Mouse (Mus musculus) lung, embryonic 14.5 days (tissue): Measurements from ENCODE around the gene Efna5. TPM values are rescaled to one million over a fixed set of nuclear protein-coding genes. Genes with fewer than 3 reads are reported as not detected.

Experiments
- ATAC-seq: fragments of 200-750 bp; cut with Nextera tagmentation; 2 replicates; pipeline ENCODE4 v1.8.0; 2017; ENCODE audit warnings: mild to moderate bottlenecking, moderate TSS enrichment, moderate library complexity; ENCODE audit not compliant: insufficient read depth
- DNase-seq: peaks from one replicate; pipeline ENCODE4 v3.0.0-alpha.2; 2015
- H3K27ac ChIP-seq: fragments of 300-500 bp; sonication (generic); 2 replicates; pipeline ENCODE4 v1.5.1; 2014; ENCODE audit warnings: low read depth, mild to moderate bottlenecking, moderate library complexity
- H3K27me3 ChIP-seq: fragments of 300-500 bp; sonication (generic); 2 replicates; pipeline ENCODE4 v1.6.1; 2014; ENCODE audit warnings: low read length, control low read depth; ENCODE audit not compliant: insufficient read depth
- H3K36me3 ChIP-seq: fragments of 300-500 bp; sonication (generic); 2 replicates; pipeline ENCODE4 v1.6.1; 2014; ENCODE audit warnings: control low read depth; ENCODE audit not compliant: insufficient read depth
- H3K4me1 ChIP-seq: fragments of 300-500 bp; sonication (generic); 2 replicates; pipeline ENCODE4 v1.6.1; 2014; ENCODE audit warnings: antibody characterized with exemption, control low read depth; ENCODE audit not compliant: insufficient read depth
- H3K4me2 ChIP-seq: fragments of 300-500 bp; sonication (generic); 2 replicates; pipeline ENCODE4 v1.6.1; 2014; ENCODE audit warnings: mild to moderate bottlenecking
- H3K4me3 ChIP-seq: fragments of 300-500 bp; sonication (generic); 2 replicates; pipeline ENCODE4 v1.5.1; 2014; ENCODE audit warnings: low read depth, low read length
- H3K9ac ChIP-seq: fragments of 300-500 bp; sonication (generic); 2 replicates; pipeline ENCODE4 v1.6.1; 2014
- H3K9me3 ChIP-seq: fragments of 300-500 bp; sonication (generic); 2 replicates; pipeline ENCODE4 v1.6.1; 2016; ENCODE audit warnings: low read depth, low read length, control low read depth
- CTCF ChIP-seq: IDR thresholded peaks from 2 replicates; pipeline ENCODE4 v1.5.1; 2016; ENCODE audit warnings: antibody characterized with exemption, low read depth
- WGBS: fragments of 180-500 bp; shearing (Covaris S2); extraction: QIAGEN DNeasy Blood & Tissue Kit; methylation state at CpG from one replicate; pipeline ENCODE4 v1.1.7; 2014; 5-methylcytosine and 5-hydroxymethylcytosine counted together
- polyA plus RNA-seq: library from polyadenylated mRNA; unstranded; fragments of >200 nt; fragmentation: Nextera tagmentation; extraction: Ambion mirVana; gene quantifications from 2 replicates; pipeline ENCODE4 v1.2.1, GENCODE M21; 2014

The Efna5 gene
- polyA plus RNA-seq, 1 experiment from 2014 or later = 14.8 TPM

DNA sequence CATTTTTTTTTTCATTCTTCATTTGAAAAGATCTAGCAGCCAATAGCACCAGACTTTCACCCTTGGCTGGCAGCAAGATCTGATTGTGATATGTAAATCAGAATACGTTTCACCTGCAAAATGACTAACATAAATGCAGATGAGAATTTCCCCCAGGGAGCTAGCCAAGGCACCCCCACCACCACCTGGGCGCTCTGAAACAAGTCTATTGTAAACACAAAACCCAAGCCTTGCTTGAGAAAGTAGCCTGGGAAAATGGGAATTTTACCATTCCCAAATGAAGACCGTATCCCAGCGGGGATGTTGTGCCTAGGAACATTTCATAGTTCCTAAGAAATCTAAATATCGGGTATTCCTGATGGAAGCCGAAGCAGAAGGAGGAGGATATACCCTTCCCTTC lies 92.3 kb downstream of the Efna5 start:
- Histone ChIP-seq H3K36me3 (no peaks in the 10 kb centered on the region), H3K4me3 (no peak overlapping the region), H3K9me3 (no peaks in the 10 kb centered on the region), H3K4me1 (peaks cover 3% of the 10 kb centered on the region; the same call in 1 of the 2 replicates), H3K4me2 (no peak overlapping the region), H3K27ac (no peak overlapping the region), H3K9ac (no peak overlapping the region), H3K27me3 (no peaks in the 10 kb centered on the region)
- ATAC-seq (no peak), DNase-seq (no peak)
- WGBS = 58% methylated on average over 6 of the region's 6 CpGs
- no peak for TF ChIP-seq CTCF

DNA sequence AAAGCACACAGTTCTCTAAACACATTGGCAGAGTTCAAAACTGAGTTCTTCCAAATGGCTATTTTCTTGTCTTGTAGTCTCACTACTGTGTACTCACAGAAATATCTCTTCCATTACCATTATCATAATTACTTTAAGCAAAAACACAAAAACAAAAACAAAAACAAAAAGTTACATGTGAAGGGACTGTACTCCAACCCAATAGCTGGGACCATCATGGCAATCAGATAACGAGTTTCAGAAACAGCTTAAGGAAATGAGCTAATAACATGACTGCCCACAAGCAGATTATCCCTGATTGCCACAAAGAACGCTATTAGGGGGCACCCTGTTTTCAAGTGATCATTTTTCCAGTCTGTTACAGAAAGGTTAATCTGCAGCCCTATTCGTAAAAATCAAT lies 93.3 kb downstream of the Efna5 start:
- Histone ChIP-seq H3K9me3 (no peaks in the 10 kb centered on the region), H3K4me1 (peaks cover 11% of the 10 kb centered on the region), H3K27ac (no peak overlapping the region), H3K4me3 (no peak overlapping the region), H3K27me3 (no peaks in the 10 kb centered on the region), H3K9ac (no peak overlapping the region), H3K36me3 (no peaks in the 10 kb centered on the region), H3K4me2 (no peak overlapping the region)
- DNase-seq (no peak), ATAC-seq (no peak)
- no peak for TF ChIP-seq CTCF
- 56% methylated on average over 3 of the region's 3 CpGs for WGBS

DNA sequence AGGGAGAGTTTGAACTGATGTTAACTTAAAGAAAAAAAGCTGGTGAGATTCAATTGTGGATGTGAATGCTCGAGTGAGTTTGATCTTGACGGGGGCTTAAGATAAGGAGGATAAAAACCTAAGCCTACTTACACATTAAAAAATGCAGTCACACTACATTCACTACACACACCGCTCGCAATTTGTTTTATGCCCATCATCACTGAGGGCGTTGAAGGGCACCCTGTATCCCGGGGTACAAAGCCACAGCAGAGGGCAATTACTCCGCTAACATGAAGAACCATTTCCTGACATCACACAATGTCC lies 94.6 kb downstream of the Efna5 start:
- Histone ChIP-seq H3K27ac (no peak overlapping the region), H3K9me3 (no peaks in the 10 kb centered on the region), H3K4me3 (no peak overlapping the region), H3K27me3 (no peaks in the 10 kb centered on the region), H3K4me1 (peaks cover 11% of the 10 kb centered on the region), H3K36me3 (no peaks in the 10 kb centered on the region), H3K9ac (no peak overlapping the region), H3K4me2 (no peak overlapping the region)
- TF ChIP-seq CTCF = no peak
- ATAC-seq (no peak), DNase-seq (no peak)
- WGBS = 58% methylated on average over 7 of the region's 7 CpGs

DNA sequence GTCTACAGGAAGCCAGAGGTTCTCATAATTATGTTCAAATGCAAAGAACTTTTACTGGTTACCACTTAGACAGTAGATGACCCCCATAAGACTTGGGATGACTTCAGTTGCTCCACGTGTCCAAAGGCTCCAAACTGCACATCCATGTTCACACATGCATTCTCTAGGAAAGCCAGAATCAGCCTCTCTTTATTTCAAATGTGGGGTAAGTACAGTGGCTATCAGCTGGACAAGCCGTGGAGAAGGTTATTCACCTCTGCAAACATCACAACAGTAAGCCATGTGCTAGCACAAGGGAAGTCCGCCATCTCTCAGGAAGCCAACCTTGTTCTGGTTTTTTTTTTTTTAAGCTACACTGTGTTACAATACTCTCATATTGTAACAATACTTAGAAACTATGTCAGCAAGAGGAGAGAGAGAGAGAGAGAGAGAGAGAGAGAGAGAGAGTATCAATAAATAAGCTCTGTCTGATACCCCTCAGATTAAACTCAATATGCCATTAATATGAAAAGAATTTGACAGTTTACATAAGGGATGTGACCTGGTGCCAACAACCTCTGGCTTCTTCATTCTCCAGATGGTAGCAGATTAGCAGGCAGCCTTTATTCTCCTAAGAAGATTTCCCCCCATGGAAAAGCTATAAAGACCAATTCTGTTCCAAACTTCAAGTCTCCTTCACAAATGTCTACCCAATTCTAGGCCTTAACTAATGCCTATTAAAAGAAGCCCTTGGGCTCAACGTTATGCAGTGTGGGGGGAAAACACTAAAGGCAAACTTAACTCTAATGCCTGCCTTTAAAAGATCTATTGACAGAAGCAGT lies 95.1 kb downstream of the Efna5 start:
- no peak overlapping the region for H3K4me3 ChIP-seq
- H3K9ac ChIP-seq = no peak overlapping the region
- H3K36me3 ChIP-seq = no peaks in the 10 kb centered on the region
- 62% methylated on average over 4 of the region's 4 CpGs for WGBS
- H3K9me3 ChIP-seq = no peaks in the 10 kb centered on the region
- H3K27ac ChIP-seq = no peak overlapping the region
- no peak overlapping the region for H3K4me2 ChIP-seq
- DNase-seq (no peak), ATAC-seq (no peak)
- TF ChIP-seq CTCF = no peak
- H3K27me3 ChIP-seq = no peaks in the 10 kb centered on the region
- H3K4me1 ChIP-seq = peaks cover 11% of the 10 kb centered on the region

DNA sequence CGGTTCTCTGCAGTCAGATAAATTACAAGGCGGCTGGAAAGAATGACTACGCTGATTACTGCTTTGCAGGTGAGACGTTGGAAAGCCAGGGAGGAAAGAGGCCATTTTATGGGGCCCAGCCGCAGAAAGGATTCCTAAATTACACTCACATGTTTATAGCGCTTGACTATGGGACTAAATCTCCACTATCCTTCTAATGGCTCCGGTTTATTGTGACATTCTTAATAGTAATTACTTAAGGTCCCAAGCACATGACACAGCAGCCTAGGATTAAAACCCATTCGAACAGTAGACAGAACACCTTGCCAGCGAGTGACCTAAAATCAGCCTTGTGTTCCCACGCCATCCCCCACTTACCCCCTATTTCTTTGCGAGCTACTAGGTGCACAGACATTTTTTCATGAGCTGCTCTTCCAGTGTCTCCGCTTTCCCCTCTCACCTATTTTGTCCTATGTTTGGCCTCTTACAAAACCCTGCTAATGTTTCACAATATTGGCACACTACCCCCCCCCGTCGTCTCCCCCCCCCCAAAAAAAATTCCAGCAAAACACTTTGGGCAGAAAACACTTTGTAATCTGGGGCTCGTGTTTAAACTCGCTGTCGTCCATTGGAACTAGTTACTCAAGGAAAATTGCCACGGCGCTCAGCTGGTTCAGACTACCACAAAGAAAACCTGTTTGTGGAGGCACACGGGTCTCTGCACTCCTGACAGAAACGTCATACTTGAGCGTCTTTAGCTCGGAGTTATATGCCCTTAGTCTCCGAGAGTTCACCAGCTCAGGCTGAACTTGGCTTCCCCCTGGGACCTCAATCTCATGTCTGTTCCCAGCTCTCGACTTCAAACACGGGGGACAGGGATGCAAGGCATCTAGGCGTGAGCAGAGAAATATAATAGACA lies 96.6 kb downstream of the Efna5 start:
- peak overlapping the region; percentile 48 for H3K4me2 ChIP-seq
- H3K4me1 ChIP-seq = peaks cover 11% of the 10 kb centered on the region
- peak; percentile 16 for ATAC-seq
- H3K9me3 ChIP-seq = no peaks in the 10 kb centered on the region
- H3K36me3 ChIP-seq = no peaks in the 10 kb centered on the region
- 32% methylated on average over 27 of the region's 27 CpGs for WGBS
- TF ChIP-seq CTCF = no peak
- peak overlapping the region; percentile 87; the same call in 1 of the 2 replicates for H3K27ac ChIP-seq
- H3K9ac ChIP-seq = no peak overlapping the region
- DNase-seq = peak; percentile 50
- no peaks in the 10 kb centered on the region for H3K27me3 ChIP-seq
- H3K4me3 ChIP-seq = no peak overlapping the region

DNA sequence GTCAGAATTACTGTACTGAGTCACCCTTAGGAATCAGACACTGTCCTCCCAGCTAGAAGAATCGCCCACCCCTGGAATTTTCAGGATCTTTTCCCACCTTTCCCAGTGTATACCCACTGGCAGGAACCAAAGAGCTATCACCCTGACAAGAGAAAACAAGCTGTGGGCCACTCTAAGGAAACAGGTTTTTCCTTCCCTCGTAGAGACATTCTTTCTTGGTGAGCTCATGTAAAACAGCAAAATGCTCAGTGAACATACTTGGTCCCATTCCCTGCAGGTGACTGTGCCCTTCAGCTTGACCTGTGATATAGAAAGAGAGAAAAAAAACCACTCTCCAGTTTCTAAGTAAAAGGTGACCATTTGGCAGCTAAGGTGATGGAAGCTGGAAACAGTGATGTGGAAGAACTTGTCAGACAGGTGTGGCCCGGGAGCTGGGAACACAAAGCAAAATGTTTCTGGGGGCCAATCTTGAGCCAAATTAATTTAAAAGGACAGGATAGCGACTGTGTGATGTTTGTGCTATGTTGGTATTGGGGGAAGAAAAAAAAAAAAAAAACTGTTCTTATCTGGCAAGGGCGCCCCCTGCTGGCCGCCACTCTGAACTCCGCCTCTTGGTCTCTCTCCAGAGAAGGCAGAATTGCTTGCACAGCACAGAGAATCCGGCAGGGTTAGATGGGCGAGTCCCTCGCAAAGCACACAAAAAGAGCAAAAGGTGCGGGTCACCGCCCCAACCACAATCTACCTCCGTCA lies 97.4 kb downstream of the Efna5 start:
- H3K4me2 ChIP-seq = peak overlapping the region; percentile 48
- H3K9me3 ChIP-seq = no peaks in the 10 kb centered on the region
- 16% methylated on average over 13 of the region's 13 CpGs for WGBS
- H3K4me3 ChIP-seq = no peak overlapping the region
- DNase-seq = peak; percentile 92
- no peaks in the 10 kb centered on the region for H3K27me3 ChIP-seq
- no peak overlapping the region for H3K9ac ChIP-seq
- H3K27ac ChIP-seq = peak overlapping the region; percentile 87
- H3K4me1 ChIP-seq = peaks cover 11% of the 10 kb centered on the region
- no peaks in the 10 kb centered on the region for H3K36me3 ChIP-seq
- peak; percentile 79 for ATAC-seq
- TF ChIP-seq CTCF = peak; percentile 83
